Mouse (Mus musculus) adrenal gland, adult (tissue): ENCODE data around the gene Slc5a3.

Source experiments
- DNase-seq, 2 experiments: peaks; one replicate each; pipeline ENCODE4 v3.0.0; 2022 to 2023; ENCODE audit warnings: low spot score in 1 of 2; ENCODE audit not compliant: inconsistent age in 2 of 2

The Slc5a3 gene

DNA sequence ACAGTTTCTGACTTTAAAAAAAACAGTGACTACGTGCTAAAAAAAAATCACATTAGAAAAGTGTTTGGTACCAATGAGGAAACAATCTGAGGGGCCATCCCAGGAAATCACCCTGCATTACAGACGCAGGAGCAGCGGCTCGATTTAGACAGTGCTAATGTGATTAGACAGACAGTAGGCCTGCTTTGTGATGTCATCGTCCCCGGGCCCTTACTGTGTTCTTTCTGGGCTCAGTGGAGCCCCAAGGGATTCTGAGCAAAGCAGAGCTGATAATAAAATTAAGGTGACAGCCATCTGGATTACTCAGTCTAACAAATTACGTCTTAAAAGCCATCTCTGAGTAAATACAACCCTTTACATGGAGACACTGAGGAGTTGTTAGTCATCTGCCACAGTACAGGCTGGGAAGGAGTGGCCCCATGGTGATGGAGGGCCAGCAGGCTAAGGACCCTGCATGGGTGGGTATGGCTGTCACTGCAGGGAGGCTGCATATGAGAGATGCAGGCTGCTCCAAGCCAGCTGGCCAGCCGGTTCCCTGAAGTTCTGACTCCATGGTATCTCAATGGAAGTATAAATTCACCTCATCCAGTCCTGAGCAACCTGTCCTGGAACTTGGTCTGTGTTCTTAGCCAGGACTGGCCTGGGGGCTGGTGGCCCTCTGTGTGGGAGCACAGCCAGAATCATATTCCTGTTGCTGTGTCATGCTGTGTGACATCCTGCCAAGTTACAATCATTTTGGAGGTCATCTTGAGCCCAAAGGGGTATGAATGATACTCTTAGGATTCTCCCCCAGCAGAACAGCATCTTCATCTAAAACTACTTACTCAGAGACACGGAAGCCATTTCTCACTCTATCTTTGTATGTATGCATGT lies 59.5 kb downstream of the Slc5a3 start:
- DNase-seq: peak; percentile 68 to 79

DNA sequence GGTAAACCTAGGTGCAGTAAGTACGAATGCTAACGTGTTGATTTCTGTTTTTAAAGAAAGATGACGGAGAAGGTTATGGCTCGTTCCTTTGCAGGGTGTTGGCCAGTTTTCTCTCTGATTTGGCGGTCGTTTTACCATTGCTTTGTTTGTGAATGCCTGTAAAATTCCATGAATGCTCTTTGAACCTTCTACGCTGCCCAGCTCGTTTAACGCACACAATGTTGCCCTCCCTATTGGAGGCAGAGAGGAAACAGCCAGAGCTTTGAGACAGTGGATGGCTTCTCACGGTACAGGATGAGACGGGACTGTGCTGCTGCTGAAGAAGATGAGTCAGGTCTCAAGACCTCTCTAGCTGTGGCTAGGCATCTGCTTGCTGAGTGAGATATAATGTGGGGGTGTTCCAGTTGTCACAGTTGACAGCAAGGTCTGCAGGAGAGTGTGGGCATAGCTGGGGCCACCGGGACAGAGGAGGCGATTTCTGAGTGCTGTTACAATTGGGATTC lies 60.9 kb downstream of the Slc5a3 start:
- no peak for DNase-seq

DNA sequence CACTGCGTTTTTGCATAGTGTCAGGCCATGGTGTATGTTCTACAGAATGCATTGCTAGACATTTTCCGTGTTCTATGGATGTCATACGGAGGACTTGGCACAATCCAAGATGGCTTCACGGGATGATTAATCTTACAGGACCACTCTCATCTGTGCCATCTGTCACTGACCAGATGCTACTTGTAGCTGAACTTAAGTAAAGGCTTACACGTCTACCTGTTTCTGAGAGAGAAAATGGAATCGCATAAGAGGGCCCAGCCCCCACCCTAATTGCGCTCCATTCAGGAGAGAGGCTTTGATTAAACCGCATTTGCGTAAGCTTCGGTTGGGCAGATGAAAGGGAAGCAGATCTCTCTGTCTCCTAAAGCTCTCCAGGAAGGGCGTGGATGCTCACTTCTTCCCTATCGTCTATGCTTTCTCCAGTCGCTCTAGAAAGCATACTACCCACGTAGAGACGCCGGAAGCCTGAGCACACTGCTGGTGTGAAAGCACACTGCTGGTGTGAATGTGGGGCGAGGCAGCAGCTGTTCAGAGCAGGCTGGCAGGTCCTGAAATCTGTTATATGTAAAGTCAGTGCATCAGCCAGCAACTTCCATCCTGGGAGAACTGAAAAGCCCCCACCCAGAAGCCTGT lies 62.9 kb downstream of the Slc5a3 start:
- DNase-seq: no peak

DNA sequence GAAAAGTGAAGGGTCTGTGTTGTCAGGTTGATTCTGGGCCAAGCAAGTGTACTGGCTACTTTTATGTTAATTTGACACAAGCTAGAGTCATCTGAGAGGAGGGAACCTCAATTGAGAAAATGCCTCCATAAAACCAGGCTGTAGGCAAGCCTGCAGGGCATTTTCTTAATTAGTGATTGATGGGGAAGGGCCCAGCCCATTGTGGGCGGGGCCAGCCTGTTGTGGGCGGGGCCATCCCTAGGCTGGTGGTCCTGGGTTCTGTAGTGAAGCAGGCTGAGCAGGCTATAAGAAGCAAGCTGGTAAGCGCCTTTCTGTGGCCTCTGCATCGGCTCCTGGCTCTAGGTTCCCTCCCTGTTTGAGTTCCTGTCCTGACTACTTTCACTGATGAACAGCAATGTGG lies 69.1 kb downstream of the Slc5a3 start:
- DNase-seq: no peak

DNA sequence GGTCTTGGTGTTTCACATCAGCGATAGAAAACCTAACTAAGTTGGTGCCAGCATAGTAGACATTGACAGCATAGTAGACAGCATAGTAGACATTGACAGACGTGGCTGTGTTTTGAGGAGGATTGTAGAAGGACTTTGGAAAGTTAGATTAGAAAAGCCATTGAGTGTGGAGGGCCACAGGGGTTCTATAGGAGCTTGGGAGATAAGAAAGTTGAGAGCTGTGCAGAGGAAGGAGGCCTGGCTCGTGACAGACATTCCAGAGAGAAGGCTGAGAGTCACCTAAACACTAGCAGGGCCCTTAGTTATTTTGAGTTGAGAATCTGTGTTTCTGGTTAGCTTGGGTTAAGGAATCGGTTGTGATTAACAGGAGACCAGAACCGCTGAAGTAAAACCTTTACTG lies 69.5 kb downstream of the Slc5a3 start:
- DNase-seq: no peak

DNA sequence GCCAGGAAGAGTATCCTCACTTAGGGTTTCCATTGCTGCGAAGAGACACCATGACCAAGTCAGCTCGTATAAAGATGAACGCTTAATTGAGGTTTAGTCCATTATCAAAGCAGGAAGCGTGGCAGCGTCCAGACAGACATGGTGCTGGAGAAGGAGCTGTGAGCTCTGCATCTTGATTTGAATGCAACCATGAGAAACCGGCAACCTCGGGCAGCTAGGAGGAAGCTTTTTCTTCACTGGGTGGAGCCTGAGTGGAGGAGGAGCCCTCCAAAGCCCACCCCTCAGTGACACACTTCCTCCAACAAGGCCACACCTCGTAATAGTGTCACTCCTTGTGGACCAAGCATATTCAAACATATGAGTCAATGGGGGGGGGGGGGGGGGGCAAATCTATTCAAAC lies 71.7 kb downstream of the Slc5a3 start:
- DNase-seq: no peak

DNA sequence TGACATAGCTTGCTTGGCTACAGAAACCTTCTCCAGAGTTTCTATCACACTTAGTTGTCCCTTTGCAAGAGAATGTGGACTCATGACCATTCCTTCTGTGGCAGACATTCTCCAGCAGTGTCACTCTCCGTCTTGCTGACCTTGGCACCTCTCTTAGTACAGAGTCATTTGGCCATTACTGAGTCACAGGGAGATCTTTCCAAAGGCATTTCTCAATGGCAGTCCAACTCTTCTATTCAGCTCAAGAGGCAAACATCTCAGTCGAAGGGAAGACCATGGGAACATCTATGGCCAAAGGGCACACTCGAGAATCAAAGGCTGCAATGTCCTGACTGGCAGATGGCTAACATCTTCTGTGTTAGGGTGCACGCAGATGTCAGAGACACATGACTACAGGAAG lies 74.4 kb downstream of the Slc5a3 start:
- DNase-seq: peak; percentile 44 to 78

DNA sequence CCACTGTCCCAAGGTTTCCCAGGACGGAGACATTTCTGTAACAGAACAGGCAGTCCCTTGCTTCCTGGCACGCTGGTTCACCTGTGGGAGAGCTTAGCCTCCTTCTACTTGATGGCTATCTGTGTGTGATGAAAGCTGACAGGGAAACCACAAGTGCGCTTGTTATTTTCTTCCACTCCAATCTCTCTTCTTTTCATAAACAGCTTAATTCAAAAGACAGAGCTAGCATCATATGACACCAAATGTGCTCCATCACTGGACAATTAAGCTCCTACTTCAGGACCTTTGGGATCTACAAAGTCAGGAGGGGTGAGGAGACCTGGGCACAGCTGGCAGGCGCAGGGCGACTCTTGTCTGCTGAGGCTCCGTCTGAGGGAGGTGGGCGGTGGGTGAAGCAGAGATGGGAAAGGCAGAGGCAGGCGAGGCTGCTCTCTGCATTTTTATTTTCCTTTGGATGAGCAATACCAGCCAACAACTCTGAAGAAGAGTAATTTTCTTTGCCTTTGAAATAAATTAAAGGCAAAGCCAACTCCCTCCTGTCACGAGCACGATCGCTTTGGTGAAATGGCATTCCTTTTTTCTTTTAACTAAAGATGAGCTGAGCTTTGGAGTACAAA lies 76.1 kb downstream of the Slc5a3 start:
- no peak for DNase-seq

DNA sequence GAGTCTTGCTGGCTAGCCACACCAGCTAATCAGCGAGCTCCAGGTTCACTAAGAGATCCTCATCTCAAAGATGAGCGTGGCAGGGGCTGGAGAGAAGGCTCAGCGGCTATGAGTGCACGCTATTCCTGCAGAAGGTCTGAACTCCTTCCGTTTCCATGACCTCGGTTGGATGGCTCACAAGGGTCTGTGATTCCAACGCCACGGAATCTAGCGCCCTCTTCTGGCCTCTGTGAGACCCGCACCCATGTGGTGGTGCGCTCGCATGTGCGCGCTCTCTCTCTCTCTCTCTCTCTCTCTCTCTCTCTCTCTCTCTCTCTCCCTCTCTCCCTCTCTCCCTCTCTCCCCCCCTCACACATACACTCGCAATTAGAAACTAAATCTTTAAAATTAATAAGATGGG lies 78.2 kb downstream of the Slc5a3 start:
- no peak for DNase-seq
